Mouse (Mus musculus): ENCODE results near the gene Marco. TPM values are rescaled to one million over a fixed set of nuclear protein-coding genes. Genes with fewer than 3 reads are reported as not detected.

Gene Marco
- total RNA-seq (2021), result not detected
- long read RNA-seq, experiment 1, result 0 reads
- long read RNA-seq, experiment 2, result 0 reads

DNA sequence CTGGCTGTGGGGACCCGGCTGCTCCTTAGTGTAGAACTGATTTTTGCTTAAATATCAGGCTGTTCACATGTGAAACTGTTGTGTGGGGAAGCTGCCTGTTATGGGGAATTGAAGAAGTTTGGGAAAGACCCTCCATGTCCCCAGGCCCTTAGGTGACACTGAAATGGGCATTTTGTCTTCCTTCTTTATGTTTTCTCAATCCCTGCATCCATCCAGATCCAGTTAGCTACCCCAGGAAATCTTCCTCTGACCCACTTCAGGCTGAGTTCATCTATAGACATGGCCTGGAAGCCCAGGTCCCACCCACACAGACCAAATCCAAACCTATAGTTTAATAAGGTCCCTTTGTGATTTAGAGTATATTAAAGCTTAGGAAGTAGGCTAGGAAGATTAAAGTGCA lies at the start of gene Marco:
Gene Marco, minus strand, starts transcription at position 101 of the 400 bp plus-strand sequence.
- intact Hi-C loops (cut with DNase I), result no loop called here
- TF ChIP-seq CTCF (IDR thresholded peaks at IDR 0.05), result no peak

GRCm38 (mm10) chr1:120539506-120540029 lies 34.7 kb upstream of the Marco start:
- Histone ChIP-seq H3K27ac (no peak overlapping the region), H3K4me3 (no peak overlapping the region)
- intact Hi-C loops (cut with DNase I), result no loop called here
- no peak for TF ChIP-seq CTCF (IDR thresholded peaks at IDR 0.05)
- no peak for DNase-seq (ENCODE audit: extremely low spot score in 1 of 2, low spot score in 2 of 2)

More for the DNA sequence above, at the start of gene Marco:
- no peak for DNase-seq (ENCODE audit: extremely low spot score in 1 of 2, low spot score in 2 of 2)
- Histone ChIP-seq H3K4me3 (no peak within 1 kb of the TSS), H3K27ac (no peak within 1 kb of the TSS)

DNA sequence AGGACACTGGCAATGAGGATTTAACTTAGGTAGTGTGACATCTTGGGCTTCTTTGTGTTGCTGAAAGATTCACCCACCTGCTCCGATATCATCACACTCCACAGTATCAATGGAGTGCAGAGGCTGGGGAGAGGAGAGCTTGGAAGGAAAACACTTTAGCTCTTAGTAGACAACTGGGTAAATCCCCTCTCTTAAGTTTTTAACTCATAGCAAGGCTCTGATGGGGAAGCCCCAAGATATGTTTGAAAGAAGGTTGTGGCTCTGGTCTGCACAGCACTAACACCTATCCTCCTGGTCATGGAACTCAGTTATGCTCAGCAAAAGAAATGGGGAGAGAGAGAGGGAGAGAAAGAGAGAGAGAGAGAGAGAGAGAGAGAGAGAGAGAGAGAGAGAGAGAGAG lies 32.2 kb upstream of the Marco start:
- intact Hi-C loops (cut with DNase I), result no loop called here
- DNase-seq (ENCODE audit: extremely low spot score in 1 of 2, low spot score in 2 of 2), result no peak
- H3K4me3 ChIP-seq, result no peak overlapping the region
- no peak for TF ChIP-seq CTCF (IDR thresholded peaks at IDR 0.05)
- no peak overlapping the region for H3K27ac ChIP-seq

DNA sequence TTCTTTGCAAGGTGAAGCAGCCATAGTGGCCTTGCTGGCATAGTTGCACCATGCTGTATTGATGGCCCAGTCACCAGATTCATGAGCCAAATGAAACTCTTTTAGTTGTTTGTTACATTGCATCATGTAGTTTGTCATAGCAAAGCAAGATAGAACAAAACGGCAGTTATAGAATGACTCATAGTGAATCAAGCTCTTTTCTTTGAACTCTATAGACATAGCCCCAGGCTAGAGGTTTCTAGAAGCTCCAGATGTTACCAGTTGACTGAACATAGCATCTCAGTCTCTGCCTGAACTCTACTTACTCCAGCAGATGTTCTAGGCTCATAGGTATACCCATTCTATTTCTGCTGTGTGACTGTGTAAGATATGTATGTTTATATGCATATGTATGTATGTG lies 31.1 kb upstream of the Marco start:
- Histone ChIP-seq H3K4me3 (no peak overlapping the region), H3K27ac (no peak overlapping the region)
- no peak for DNase-seq (ENCODE audit: extremely low spot score in 1 of 2, low spot score in 2 of 2)
- intact Hi-C loops (cut with DNase I), result no loop called here
- TF ChIP-seq CTCF (IDR thresholded peaks at IDR 0.05), result no peak

DNA sequence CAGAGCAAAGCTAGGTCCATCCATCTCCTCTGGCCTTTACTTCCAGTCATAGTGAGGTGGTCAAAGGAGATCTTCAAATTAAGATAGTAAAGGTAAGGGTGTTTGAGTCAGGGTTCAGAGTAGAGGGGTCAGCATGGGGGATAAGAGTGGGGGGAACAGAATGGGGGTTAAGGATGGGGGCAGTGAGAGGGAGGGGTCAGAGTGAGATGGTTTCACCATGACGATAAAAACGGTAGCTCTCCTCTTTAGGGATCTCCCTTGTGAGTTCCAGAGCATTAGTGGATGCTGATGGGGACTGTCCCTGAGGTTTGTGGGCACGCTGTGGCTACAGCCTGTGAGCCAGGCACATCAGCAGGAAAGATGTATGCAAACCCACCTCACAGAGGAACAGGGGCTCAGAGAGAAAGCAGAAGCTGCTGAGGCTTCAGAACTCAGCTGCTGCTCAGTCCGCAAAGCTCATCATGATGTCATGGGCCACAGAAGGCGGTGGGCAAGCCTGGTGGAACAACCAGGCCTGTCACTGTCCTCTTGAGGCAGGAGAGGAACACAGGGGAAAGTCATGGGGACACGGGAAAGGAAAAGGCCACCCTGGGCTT lies 27.6 kb upstream of the Marco start:
- Histone ChIP-seq H3K27ac (no peak overlapping the region), H3K4me3 (no peak overlapping the region)
- no peak for DNase-seq (ENCODE audit: extremely low spot score in 1 of 2, low spot score in 2 of 2)
- TF ChIP-seq CTCF (IDR thresholded peaks at IDR 0.05), result no peak
- intact Hi-C loops (cut with DNase I), result no loop called here

- DNase-seq (ENCODE audit: extremely low spot score in 1 of 2, low spot score in 2 of 2), result no peak
- Histone ChIP-seq H3K27ac (no peak overlapping the region), H3K4me3 (no peak overlapping the region)
- intact Hi-C loops (cut with DNase I), result no loop called here
- no peak for TF ChIP-seq CTCF (IDR thresholded peaks at IDR 0.05)
Measured at GRCm38 (mm10) chr1:120531770-120532169, 26.9 kb upstream of the Marco start.

DNA sequence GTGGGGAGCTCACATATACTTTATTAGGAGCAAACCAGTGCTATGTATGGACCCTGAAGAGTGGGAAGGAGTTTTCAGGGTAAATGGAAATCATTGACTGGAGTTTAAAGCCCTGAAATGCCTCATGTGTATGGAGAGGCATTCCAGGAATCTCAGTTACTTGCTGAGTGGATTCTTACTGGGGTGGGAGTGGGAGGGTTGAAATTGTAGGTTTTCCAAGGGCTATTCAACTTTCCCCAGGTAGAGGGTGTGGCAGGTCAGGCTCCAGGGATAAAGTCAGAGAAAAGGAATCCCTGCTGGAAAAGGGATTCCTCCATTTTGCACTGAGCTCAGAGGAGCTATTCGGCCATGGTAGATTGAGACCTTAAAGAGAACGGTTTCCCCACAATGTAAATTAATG lies 25.1 kb upstream of the Marco start:
- H3K27ac ChIP-seq, result no peak overlapping the region
- TF ChIP-seq CTCF (IDR thresholded peaks at IDR 0.05), result no peak
- intact Hi-C loops (cut with DNase I), result no loop called here
- H3K4me3 ChIP-seq, result no peak overlapping the region
- DNase-seq (ENCODE audit: extremely low spot score in 1 of 2, low spot score in 2 of 2), result no peak

GRCm38 (mm10) chr1:120517618-120518017 lies 12.8 kb upstream of the Marco start:
- Histone ChIP-seq H3K4me3 (no peak overlapping the region), H3K27ac (no peak overlapping the region)
- no peak for TF ChIP-seq CTCF (IDR thresholded peaks at IDR 0.05)
- no peak for DNase-seq (ENCODE audit: extremely low spot score in 1 of 2, low spot score in 2 of 2)
- intact Hi-C loops (cut with DNase I), result no loop called here

DNA sequence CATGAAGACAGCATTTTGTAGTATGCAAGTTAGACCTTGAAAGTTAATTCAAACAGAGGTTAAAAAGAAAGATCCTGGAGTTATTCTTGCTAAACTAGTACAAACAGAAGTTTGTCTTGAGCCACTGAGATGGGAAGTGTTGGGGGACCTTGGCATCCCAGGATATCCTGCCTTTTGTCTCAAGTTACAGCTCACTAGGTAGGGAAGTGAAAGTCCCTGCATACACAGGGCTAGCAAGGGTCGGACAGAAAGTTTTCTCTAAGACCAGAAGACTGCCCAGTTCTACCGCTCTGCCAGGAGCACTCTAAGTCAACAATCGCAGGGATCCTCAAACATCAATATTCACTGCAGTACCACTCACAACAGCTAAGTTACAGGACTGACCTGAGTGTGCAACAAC lies 5.5 kb upstream of the Marco start:
- H3K27ac ChIP-seq, result no peak overlapping the region
- intact Hi-C loops (cut with DNase I), result no loop called here
- no peak overlapping the region for H3K4me3 ChIP-seq
- no peak for TF ChIP-seq CTCF (IDR thresholded peaks at IDR 0.05)
- no peak for DNase-seq (ENCODE audit: extremely low spot score in 1 of 2, low spot score in 2 of 2)

- Histone ChIP-seq H3K4me3 (no peak overlapping the region), H3K27ac (no peak overlapping the region)
- intact Hi-C loops (cut with DNase I), result no loop called here
- no peak for TF ChIP-seq CTCF (IDR thresholded peaks at IDR 0.05)
- no peak for DNase-seq (ENCODE audit: extremely low spot score in 1 of 2, low spot score in 2 of 2)
Measured at GRCm38 (mm10) chr1:120508976-120509375, 4.2 kb upstream of the Marco start.

GRCm38 (mm10) chr1:120504046-120504710 lies 646 bp downstream of the Marco start:
- no peak for DNase-seq (ENCODE audit: extremely low spot score in 1 of 2, low spot score in 2 of 2)
- TF ChIP-seq CTCF (IDR thresholded peaks at IDR 0.05), result no peak

GRCm38 (mm10) chr1:120501496-120501895 lies 3.3 kb downstream of the Marco start:
- Histone ChIP-seq H3K4me3 (no peak overlapping the region), H3K27ac (no peak overlapping the region)
- intact Hi-C loops (cut with DNase I), result no loop called here
- no peak for TF ChIP-seq CTCF (IDR thresholded peaks at IDR 0.05)
- DNase-seq (ENCODE audit: extremely low spot score in 1 of 2, low spot score in 2 of 2), result no peak

More at GRCm38 (mm10) chr1:120504046-120504710, 646 bp downstream of the Marco start:
- intact Hi-C loops (cut with DNase I), result no loop called here
- Histone ChIP-seq H3K27ac (no peak overlapping the region), H3K4me3 (no peak overlapping the region)

DNA sequence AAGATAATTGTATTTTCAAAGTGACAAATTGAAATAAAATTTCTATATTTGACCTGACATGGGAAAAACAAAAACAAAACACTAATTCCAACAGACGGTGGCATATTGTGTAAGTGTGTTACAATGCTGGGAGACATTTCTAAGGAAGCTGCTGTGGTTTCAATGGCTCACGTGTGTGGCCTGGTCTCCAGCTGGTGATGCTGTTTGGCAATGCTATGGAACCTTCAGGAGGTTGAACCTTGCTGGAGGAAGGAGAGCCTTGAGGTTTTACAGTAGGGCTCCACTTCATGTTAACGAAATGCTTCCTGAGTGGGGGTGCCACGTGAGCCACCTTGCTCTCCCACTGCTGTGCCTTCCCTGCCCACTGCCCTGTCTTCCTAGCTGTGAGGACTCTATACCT lies 6.8 kb downstream of the Marco start:
- H3K4me3 ChIP-seq, result no peak overlapping the region
- intact Hi-C loops (cut with DNase I), result no loop called here
- no peak for TF ChIP-seq CTCF (IDR thresholded peaks at IDR 0.05)
- H3K27ac ChIP-seq, result no peak overlapping the region
- no peak for DNase-seq (ENCODE audit: extremely low spot score in 1 of 2, low spot score in 2 of 2)

All from left cerebral cortex, adult 2 months (tissue).